Mouse (Mus musculus) regulatory T cell (primary cell): ENCODE results near the gene Kncn.

Experiments
- in situ Hi-C: fragments of 300-600 bp; cut with MboI, MseI; formaldehyde crosslinking; loops from one replicate; pipeline ENCODE4 v1.15.1; 2025; ENCODE audit warnings: high pct_unique_total_duplicates

The Kncn gene

GRCm38 (mm10) chr4:115884022-115884421 is at the start of gene Kncn:
TSS of gene Kncn (plus strand) at chr4:115884400.
- in situ Hi-C loops, result no loop called here

GRCm38 (mm10) chr4:115835576-115835975 is 48.6 kb upstream of the Kncn start:
- in situ Hi-C loops, result no loop called here

- in situ Hi-C loops, result no loop called here
Measured at GRCm38 (mm10) chr4:115838196-115838595, 46.0 kb upstream of the Kncn start.

GRCm38 (mm10) chr4:115838696-115839641 is 45.2 kb upstream of the Kncn start, which contains the start of gene Mknk1:
TSS of gene Mknk1 (plus strand) at chr4:115839198.
- in situ Hi-C loops, result no loop called here

GRCm38 (mm10) chr4:115839956-115840355 is 44.2 kb upstream of the Kncn start:
- in situ Hi-C loops, result no loop called here

- in situ Hi-C loops, result no loop called here
Measured at GRCm38 (mm10) chr4:115840842-115841241, 43.4 kb upstream of the Kncn start.

- in situ Hi-C loops, result no loop called here
Measured at GRCm38 (mm10) chr4:115846656-115847055, 37.5 kb upstream of the Kncn start.

- in situ Hi-C loops, result no loop called here
Measured at GRCm38 (mm10) chr4:115847377-115847776, 36.8 kb upstream of the Kncn start.

GRCm38 (mm10) chr4:115848083-115848482 is 36.1 kb upstream of the Kncn start:
- in situ Hi-C loops, result no loop called here

GRCm38 (mm10) chr4:115848990-115849677 is 35.1 kb upstream of the Kncn start:
- in situ Hi-C loops, result no loop called here

GRCm38 (mm10) chr4:115850111-115850510 is 34.1 kb upstream of the Kncn start:
- in situ Hi-C loops, result no loop called here

- in situ Hi-C loops, result no loop called here
Measured at GRCm38 (mm10) chr4:115850631-115851030, 33.6 kb upstream of the Kncn start.

GRCm38 (mm10) chr4:115851569-115851968 is 32.6 kb upstream of the Kncn start:
- in situ Hi-C loops, result no loop called here

GRCm38 (mm10) chr4:115855100-115855499 is 29.1 kb upstream of the Kncn start:
- in situ Hi-C loops, result no loop called here

GRCm38 (mm10) chr4:115855609-115856008 is 28.6 kb upstream of the Kncn start:
- in situ Hi-C loops, result no loop called here

GRCm38 (mm10) chr4:115856282-115856681 is 27.9 kb upstream of the Kncn start:
- in situ Hi-C loops, result no loop called here

- in situ Hi-C loops, result no loop called here
Measured at GRCm38 (mm10) chr4:115857293-115857883, 26.8 kb upstream of the Kncn start.

GRCm38 (mm10) chr4:115863352-115863751 is 20.8 kb upstream of the Kncn start:
- in situ Hi-C loops, result loop anchor here (5.0 kb wide), 1 partner anchor 51 kb away; no protein-coding TSS in a partner anchor

GRCm38 (mm10) chr4:115863880-115864279 is 20.3 kb upstream of the Kncn start:
- in situ Hi-C loops, result loop anchor here (5.0 kb wide), 1 partner anchor 52 kb away; no protein-coding TSS in a partner anchor

- in situ Hi-C loops, result no loop called here
Measured at GRCm38 (mm10) chr4:115869512-115870210, 14.5 kb upstream of the Kncn start.

GRCm38 (mm10) chr4:115873231-115873630 is 11.0 kb upstream of the Kncn start:
- in situ Hi-C loops, result no loop called here
